Mouse (Mus musculus): ENCODE results near the gene Fgl2. TPM values are rescaled to one million over a fixed set of nuclear protein-coding genes. Genes with fewer than 3 reads are reported as not detected.

Fgl2 gene
- polyA plus RNA-seq, 1 experiment, result 3.2 TPM

DNA sequence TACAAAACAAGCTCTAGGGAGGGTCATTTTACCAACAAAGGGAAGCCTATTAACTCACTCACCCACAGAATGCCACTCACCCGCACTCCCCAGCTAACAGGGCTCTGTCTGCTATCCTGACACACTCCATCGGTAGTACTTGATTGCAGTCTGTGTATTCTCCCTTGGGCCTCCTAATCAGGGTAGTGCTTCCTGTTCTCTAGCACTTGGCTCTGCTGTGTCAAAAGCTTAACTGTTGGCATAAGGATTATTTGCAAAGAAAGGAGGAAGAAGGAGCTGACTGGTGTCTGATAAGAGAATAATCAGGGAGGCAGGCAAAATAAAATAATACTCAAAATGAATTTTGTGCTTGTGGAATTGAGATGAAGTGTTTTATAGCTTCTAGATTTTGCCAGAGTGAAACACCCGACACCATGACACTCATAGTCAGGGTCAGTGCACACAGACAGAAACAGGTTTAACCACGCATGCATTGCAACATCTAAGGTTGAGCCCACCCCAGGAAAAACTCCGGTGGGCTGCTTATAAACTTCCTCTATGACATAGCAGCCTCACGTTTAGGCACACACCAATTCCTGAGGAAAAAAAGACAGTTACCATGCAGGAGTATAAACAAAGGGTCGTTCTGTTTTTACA lies 22.9 kb downstream of the Fgl2 start:
- DNase-seq, result no peak
- 30% methylated on average over 7 of the region's 7 CpGs for WGBS
- Histone ChIP-seq H3K4me3 (ENCODE audit: insufficient read depth, low read depth, low read length) (no peak overlapping the region), H3K27ac (ENCODE audit: insufficient read depth, low read depth, low read length) (no peak overlapping the region), H3K27me3 (replicated peaks; ENCODE audit: control insufficient read depth, insufficient read depth, low read length) (no peaks in the 10 kb centered on the region), H3K36me3 (ENCODE audit: control insufficient read depth, insufficient read depth, low read length) (no peaks in the 10 kb centered on the region), H3K4me1 (ENCODE audit: control insufficient read depth, insufficient read depth, low read length) (peaks cover 7% of the 10 kb centered on the region; the same call in 1 of the 2 replicates)
- TF ChIP-seq CTCF (conservative IDR thresholded peaks at IDR 0.05; ENCODE audit: insufficient read depth, insufficient read length, low read depth, low read length) (no peak), POLR2A (IDR thresholded peaks at IDR 0.05; ENCODE audit: low read depth, low read length) (no peak)

DNA sequence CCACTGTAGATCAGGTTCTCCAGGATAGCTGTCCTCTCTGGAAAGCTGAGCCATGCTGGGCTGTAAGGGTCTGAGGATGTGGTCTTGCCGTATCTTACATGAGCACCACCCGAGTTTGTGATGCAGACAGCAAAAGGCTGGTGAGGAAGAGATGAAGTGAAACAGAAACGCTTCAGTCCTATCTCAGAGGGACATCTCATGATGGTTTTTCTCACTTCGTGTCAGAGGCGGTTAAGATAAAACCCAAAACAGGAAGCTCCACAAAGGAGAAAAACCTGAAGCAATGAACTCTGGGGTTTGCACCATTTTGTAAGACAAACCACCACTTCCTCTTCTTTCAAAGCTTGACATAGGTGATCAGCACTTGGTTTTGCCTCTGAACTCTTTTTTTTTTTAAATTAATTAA lies 38.8 kb downstream of the Fgl2 start:
- Histone ChIP-seq H3K4me3 (ENCODE audit: insufficient read depth, low read depth, low read length) (no peak overlapping the region), H3K27ac (ENCODE audit: insufficient read depth, low read depth, low read length) (0 out of 2 replicates have a peak overlapping the region, but pooled peaks have one; percentile 2), H3K36me3 (ENCODE audit: control insufficient read depth, insufficient read depth, low read length) (no peaks in the 10 kb centered on the region), H3K27me3 (replicated peaks; ENCODE audit: control insufficient read depth, insufficient read depth, low read length) (no peaks in the 10 kb centered on the region), H3K4me1 (ENCODE audit: control insufficient read depth, insufficient read depth, low read length) (no peaks in the 10 kb centered on the region)
- TF ChIP-seq CTCF (conservative IDR thresholded peaks at IDR 0.05; ENCODE audit: insufficient read depth, insufficient read length, low read depth, low read length), result no peak
- TF ChIP-seq POLR2A (IDR thresholded peaks at IDR 0.05; ENCODE audit: low read depth, low read length), result no peak
- 83% methylated on average over 5 of the region's 5 CpGs for WGBS
- peak; percentile 24 for DNase-seq

DNA sequence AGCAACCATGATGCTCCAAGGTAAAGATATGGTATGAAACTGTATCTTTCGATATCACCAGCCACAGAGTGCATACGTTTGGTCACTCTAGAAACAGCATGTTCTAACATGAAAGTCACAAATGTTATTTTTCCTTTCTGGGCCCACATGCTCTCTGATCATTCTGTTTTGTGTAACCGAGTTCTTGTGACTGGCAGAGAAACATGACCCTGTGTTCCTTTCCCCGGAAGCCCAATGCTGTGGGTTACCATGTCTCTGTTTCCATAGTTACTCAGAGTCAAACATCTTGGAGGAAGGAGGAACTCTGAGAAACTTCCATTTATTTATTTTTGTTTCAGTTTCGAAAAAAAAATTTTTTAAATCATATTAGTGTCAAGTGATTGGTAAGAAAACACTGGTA lies 39.6 kb downstream of the Fgl2 start:
- H3K27ac ChIP-seq (ENCODE audit: insufficient read depth, low read depth, low read length), result no peak overlapping the region
- DNase-seq, result no peak
- 63% methylated on average over 5 of the region's 5 CpGs for whole genome bisulfite sequencing

DNA sequence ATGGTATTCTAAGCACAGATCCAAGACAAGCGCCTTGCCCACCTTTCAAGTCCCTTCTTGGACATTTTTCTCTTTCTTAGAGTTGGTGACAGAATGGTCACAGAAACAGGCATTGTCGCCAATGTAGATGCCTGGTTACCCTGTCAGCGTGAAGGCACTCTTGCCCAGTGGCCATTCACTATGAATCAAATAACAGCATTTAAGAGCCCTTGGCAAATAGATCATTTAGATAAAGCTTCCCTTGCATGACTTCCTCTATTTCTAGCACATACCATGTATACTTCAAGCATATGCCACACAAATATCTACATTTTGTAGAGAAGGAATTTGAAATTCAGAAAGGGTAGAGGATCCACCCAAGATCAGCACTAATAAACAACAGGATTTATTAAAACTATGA lies 40.9 kb downstream of the Fgl2 start:
- DNase-seq, result no peak
- 93% methylated on average over 3 of the region's 3 CpGs for WGBS
- no peaks in the 10 kb centered on the region for H3K27me3 ChIP-seq (replicated peaks; ENCODE audit: control insufficient read depth, insufficient read depth, low read length)
- no peaks in the 10 kb centered on the region for H3K4me1 ChIP-seq (ENCODE audit: control insufficient read depth, insufficient read depth, low read length)
- no peaks in the 10 kb centered on the region for H3K36me3 ChIP-seq (ENCODE audit: control insufficient read depth, insufficient read depth, low read length)
- H3K4me3 ChIP-seq (ENCODE audit: insufficient read depth, low read depth, low read length), result no peak overlapping the region
- no peak overlapping the region for H3K27ac ChIP-seq (ENCODE audit: insufficient read depth, low read depth, low read length)
- TF ChIP-seq POLR2A (IDR thresholded peaks at IDR 0.05; ENCODE audit: low read depth, low read length) (no peak), CTCF (conservative IDR thresholded peaks at IDR 0.05; ENCODE audit: insufficient read depth, insufficient read length, low read depth, low read length) (no peak)

More for the DNA sequence above, 39.6 kb downstream of the Fgl2 start:
- no peaks in the 10 kb centered on the region for H3K27me3 ChIP-seq (replicated peaks; ENCODE audit: control insufficient read depth, insufficient read depth, low read length)
- no peak for TF ChIP-seq POLR2A (IDR thresholded peaks at IDR 0.05; ENCODE audit: low read depth, low read length)
- no peaks in the 10 kb centered on the region for H3K36me3 ChIP-seq (ENCODE audit: control insufficient read depth, insufficient read depth, low read length)
- H3K4me3 ChIP-seq (ENCODE audit: insufficient read depth, low read depth, low read length), result no peak overlapping the region
- H3K4me1 ChIP-seq (ENCODE audit: control insufficient read depth, insufficient read depth, low read length), result no peaks in the 10 kb centered on the region

DNA sequence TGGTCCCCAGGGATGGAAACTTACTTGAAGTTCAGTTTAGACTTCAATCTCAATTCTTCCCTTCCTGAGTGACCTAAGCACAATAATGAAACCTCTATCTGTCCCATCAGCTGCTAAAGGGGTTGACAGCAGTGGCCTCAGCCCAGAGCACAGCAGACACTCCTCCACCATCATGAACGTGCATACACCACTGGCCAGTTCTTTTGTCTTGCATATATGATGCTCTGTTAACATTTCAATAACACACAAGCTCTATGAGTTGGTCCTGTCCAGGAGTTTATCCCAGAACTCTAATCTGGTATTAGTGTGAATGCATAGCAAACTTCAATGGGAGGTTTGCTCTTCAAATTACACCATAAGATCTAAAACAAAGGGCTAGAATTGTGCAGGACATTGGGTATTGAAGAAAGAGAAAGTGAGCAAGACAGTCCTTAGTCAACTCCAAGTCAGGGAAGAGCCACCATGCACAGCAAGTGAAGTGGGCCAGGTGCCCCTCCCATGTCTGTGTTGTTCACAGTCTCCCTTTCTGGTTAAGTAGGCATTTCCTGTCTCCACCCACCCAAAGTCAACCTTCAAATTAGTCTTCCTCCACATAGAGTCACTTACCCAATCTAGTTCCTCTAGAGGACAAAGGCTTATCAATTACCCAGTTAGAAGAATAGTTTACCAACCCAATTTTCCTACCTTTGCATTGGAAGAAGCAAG lies 41.8 kb downstream of the Fgl2 start:
- Histone ChIP-seq H3K36me3 (ENCODE audit: control insufficient read depth, insufficient read depth, low read length) (no peaks in the 10 kb centered on the region), H3K27ac (ENCODE audit: insufficient read depth, low read depth, low read length) (no peak overlapping the region), H3K27me3 (replicated peaks; ENCODE audit: control insufficient read depth, insufficient read depth, low read length) (no peaks in the 10 kb centered on the region), H3K4me1 (ENCODE audit: control insufficient read depth, insufficient read depth, low read length) (no peaks in the 10 kb centered on the region), H3K4me3 (ENCODE audit: insufficient read depth, low read depth, low read length) (no peak overlapping the region)
- 51% methylated on average over 1 of the region's 1 CpGs for WGBS
- no peak for DNase-seq
- TF ChIP-seq POLR2A (IDR thresholded peaks at IDR 0.05; ENCODE audit: low read depth, low read length) (no peak), CTCF (conservative IDR thresholded peaks at IDR 0.05; ENCODE audit: insufficient read depth, insufficient read length, low read depth, low read length) (no peak)

DNA sequence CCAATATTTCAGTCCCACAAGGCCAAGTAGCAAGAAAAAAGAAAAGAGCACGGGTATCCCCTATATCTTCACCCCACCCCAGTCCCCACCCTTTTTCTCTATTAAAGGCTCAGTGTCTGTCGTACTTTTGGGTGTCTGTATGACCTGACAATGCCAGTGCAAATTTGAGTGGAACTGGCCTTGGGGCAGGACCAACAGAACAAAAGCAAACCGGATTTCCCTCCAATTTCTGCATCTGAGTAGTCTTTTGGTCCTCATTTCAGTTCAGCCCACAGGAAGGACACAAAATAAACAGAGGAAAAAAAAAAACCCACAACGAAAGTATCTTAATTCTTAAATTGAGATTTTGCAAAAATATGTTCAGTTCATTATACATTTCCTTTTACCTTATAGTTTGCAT lies 46.2 kb downstream of the Fgl2 start:
- DNase-seq, result no peak
- Histone ChIP-seq H3K4me1 (ENCODE audit: control insufficient read depth, insufficient read depth, low read length) (no peaks in the 10 kb centered on the region), H3K27ac (ENCODE audit: insufficient read depth, low read depth, low read length) (no peak overlapping the region), H3K27me3 (replicated peaks; ENCODE audit: control insufficient read depth, insufficient read depth, low read length) (no peaks in the 10 kb centered on the region), H3K36me3 (ENCODE audit: control insufficient read depth, insufficient read depth, low read length) (no peaks in the 10 kb centered on the region), H3K4me3 (ENCODE audit: insufficient read depth, low read depth, low read length) (no peak overlapping the region)
- 72% methylated on average over 4 of the region's 4 CpGs for WGBS
- no peak for TF ChIP-seq POLR2A (IDR thresholded peaks at IDR 0.05; ENCODE audit: low read depth, low read length)

DNA sequence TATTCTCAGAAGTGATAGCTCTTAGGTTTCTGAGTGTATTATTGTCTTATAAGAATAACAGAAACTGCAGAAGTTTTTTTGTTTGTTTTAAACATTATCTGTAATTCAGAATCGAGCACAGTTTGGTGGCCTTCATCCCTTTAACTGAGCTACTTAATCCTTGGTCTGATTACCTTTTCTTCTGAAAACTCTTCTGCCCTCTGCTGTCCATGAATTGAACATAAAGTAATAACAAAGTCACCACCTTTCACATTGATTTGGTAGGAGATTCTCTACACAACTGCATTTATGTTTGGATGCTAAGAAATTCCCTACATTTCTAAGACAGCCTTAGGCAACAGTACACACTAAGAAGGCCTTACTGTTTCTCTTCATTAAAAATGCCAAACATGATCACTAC lies 48.2 kb downstream of the Fgl2 start:
- DNase-seq, result peak; percentile 55
- Histone ChIP-seq H3K4me3 (ENCODE audit: insufficient read depth, low read depth, low read length) (no peak overlapping the region), H3K4me1 (ENCODE audit: control insufficient read depth, insufficient read depth, low read length) (no peaks in the 10 kb centered on the region), H3K36me3 (ENCODE audit: control insufficient read depth, insufficient read depth, low read length) (no peaks in the 10 kb centered on the region), H3K27ac (ENCODE audit: insufficient read depth, low read depth, low read length) (no peak overlapping the region), H3K27me3 (replicated peaks; ENCODE audit: control insufficient read depth, insufficient read depth, low read length) (no peaks in the 10 kb centered on the region)
- TF ChIP-seq POLR2A (IDR thresholded peaks at IDR 0.05; ENCODE audit: low read depth, low read length) (no peak), CTCF (conservative IDR thresholded peaks at IDR 0.05; ENCODE audit: insufficient read depth, insufficient read length, low read depth, low read length) (no peak)
- 11% methylated on average over 1 of the region's 1 CpGs for WGBS
